Mouse (Mus musculus): ENCODE measurements around the gene Zfyve27.

Zfyve27 gene

GRCm38 (mm10) chr19:42240881-42241280, 77.1 kb downstream of the Zfyve27 start:
- no peak for DNase-seq

GRCm38 (mm10) chr19:42243401-42243800, 79.7 kb downstream of the Zfyve27 start:
- DNase-seq: no peak

Measured in heart, adult 11 months (tissue).